Mouse (Mus musculus) megakaryocyte, embryonic 14.5 days (primary cell): ENCODE results near the gene Il21r.

Experiments
- FLI1 ChIP-seq: IDR thresholded peaks from 2 replicates; pipeline ENCODE4 v1.6.1; 2012; ENCODE audit warnings: low read length, inconsistent platforms, mixed read lengths
- GATA1 ChIP-seq: IDR thresholded peaks from 3 replicates; pipeline ENCODE4 v1.6.1; 2012; ENCODE audit warnings: mixed read lengths, low read length, inconsistent platforms, borderline replicate concordance

- TF ChIP-seq GATA1 (no peak), FLI1 (no peak)
Observed at GRCm38 (mm10) chr7:125580220-125580549, 23.0 kb upstream of the Il21r start.
